Mouse (Mus musculus): ENCODE data around the gene Bahd1. TPM values are rescaled to one million over a fixed set of nuclear protein-coding genes. Genes with fewer than 3 reads are reported as not detected.
A peak's percentile ranks its signal among the peaks of the same experiment; 100 is the strongest.

Bahd1 gene
- polyA plus RNA-seq, 1 experiment from 2014 or later, result 2.8 TPM

DNA sequence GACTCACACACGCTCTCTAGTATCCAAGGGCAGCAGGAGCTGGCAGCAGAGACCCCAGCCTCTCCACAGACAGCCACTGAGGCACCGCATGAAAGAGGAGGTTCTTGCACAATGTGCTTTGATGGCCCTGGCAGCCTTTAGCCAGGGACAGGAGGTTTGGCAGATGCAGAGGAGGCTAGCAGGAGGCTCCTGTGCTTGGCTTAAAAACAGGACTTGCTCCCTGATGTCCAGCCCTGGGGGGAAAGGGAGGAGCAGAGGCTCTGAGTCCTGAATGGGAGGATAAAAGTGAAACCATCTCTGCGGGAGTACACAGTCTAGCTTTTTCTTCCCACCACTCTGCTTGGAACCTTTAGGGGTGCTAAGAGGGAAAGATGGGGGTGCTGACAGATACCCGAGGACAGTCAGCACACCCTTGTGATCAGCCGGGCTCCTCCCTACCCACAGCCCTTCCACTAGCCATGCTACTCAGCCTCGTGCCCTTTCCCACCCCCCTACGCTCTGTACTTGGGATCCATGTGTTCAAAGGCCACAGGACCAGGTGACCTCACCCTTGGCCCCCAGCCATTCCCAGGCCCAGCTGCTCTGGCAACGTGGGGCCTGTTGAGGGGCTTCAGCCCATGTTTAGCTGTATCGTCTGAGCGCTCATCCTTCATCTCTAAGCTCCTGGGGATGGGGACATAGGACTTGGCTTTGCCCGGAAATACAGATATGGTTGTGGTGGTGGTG lies 13.5 kb downstream of the Bahd1 start:
- Histone ChIP-seq H3K4me3 (ENCODE audit: low read length) (no peak overlapping the region), H3K4me1 (replicated peaks; ENCODE audit: control insufficient read depth, insufficient read depth, low read length) (peaks cover 9% of the 10 kb centered on the region), H3K4me2 (ENCODE audit: low read depth, low read length) (no peak overlapping the region), H3K27ac (ENCODE audit: low read length) (no peak overlapping the region), H3K9ac (ENCODE audit: low read length) (no peak overlapping the region), H3K9me3 (ENCODE audit: control insufficient read depth, low read length) (no peaks in the 10 kb centered on the region), H3K27me3 (ENCODE audit: control insufficient read depth, insufficient read depth, low read depth, low read length) (no peaks in the 10 kb centered on the region), H3K36me3 (ENCODE audit: control insufficient read depth, insufficient read depth, low read length) (peaks cover 3% of the 10 kb centered on the region; the same call in 1 of the 2 replicates)
- ATAC-seq (ENCODE audit: low read depth), result 0 out of 2 replicates have a peak, but pooled peaks have one; percentile 26
- WGBS, result 49% methylated on average over 11 of the region's 11 CpGs

DNA sequence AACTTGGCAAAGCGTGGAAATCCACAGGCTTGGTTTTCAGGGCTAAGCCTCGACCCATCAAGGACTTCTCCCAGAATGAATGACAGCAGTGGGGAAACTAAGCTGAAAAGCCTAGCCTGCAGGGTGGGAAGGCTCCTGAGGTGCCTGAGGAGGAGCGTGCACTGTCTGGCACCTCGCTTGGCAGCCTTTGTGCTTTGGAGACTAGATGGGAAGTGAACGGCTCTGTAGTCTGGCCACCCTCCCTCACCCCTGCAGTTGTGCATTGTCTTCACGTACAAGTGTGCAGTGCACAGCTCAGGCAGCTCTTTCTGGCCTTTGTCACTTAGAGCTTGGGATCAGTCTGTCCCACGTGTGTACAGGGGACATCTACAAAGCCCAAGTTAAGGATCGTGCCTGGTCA lies 14.5 kb downstream of the Bahd1 start:
- Histone ChIP-seq H3K9me3 (ENCODE audit: control insufficient read depth, low read length) (no peaks in the 10 kb centered on the region), H3K36me3 (ENCODE audit: control insufficient read depth, insufficient read depth, low read length) (peaks cover 3% of the 10 kb centered on the region; the same call in 1 of the 2 replicates), H3K9ac (ENCODE audit: low read length) (no peak overlapping the region), H3K27ac (ENCODE audit: low read length) (no peak overlapping the region), H3K4me1 (replicated peaks; ENCODE audit: control insufficient read depth, insufficient read depth, low read length) (peaks cover 12% of the 10 kb centered on the region), H3K27me3 (ENCODE audit: control insufficient read depth, insufficient read depth, low read depth, low read length) (no peaks in the 10 kb centered on the region), H3K4me2 (ENCODE audit: low read depth, low read length) (no peak overlapping the region), H3K4me3 (ENCODE audit: low read length) (no peak overlapping the region)
- ATAC-seq (ENCODE audit: low read depth), result no peak
- 62% methylated on average over 8 of the region's 8 CpGs for WGBS

DNA sequence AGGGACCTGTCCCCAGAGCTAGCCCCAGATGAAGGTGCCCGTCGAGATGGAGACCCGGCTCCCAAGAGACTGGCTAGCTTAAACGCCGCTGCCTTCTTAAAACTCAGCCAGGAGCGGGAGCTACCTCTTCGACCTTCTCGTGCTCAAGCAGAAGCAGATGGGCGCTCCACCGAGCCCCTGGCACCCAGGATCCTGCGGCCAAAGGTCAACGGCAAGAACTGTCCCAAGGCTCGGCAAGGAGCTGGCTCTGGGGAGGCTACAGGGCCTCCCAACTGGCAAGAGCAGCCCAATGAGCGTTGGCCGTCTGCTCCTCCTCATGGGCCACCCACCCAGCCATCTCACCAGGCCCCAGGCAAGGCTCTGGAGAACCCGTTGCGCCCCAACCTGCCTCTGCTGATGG lies 16.3 kb downstream of the Bahd1 start:
- ATAC-seq (ENCODE audit: low read depth), result no peak
- Histone ChIP-seq H3K4me2 (ENCODE audit: low read depth, low read length) (no peak overlapping the region), H3K9ac (ENCODE audit: low read length) (no peak overlapping the region), H3K4me3 (ENCODE audit: low read length) (no peak overlapping the region), H3K9me3 (ENCODE audit: control insufficient read depth, low read length) (no peaks in the 10 kb centered on the region), H3K27ac (ENCODE audit: low read length) (no peak overlapping the region), H3K4me1 (replicated peaks; ENCODE audit: control insufficient read depth, insufficient read depth, low read length) (peaks cover 12% of the 10 kb centered on the region), H3K36me3 (ENCODE audit: control insufficient read depth, insufficient read depth, low read length) (peaks cover 3% of the 10 kb centered on the region), H3K27me3 (ENCODE audit: control insufficient read depth, insufficient read depth, low read depth, low read length) (no peaks in the 10 kb centered on the region)
- 92% methylated on average over 17 of the region's 17 CpGs for WGBS

DNA sequence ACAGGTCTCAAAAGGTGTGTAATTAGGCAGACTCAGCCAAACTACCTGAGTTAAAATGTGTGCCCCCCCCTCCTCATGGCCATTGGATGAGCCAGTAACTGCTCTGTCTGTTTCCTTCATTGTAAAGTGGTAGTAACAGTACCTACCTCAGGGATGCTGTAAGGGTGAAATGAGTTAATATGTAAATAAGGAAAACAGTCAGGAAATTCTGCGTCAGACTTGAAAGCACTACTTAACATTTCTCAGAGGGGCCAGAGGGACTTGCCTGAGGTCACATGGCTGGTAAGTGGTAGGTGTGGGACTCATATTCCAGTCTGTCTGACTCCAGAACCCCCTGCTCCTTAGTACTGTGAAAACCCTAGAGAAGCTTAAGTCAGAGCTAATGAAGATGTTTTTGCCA lies 18.4 kb downstream of the Bahd1 start:
- no peaks in the 10 kb centered on the region for H3K9me3 ChIP-seq (ENCODE audit: control insufficient read depth, low read length)
- 37% methylated on average over 1 of the region's 1 CpGs for WGBS
- ATAC-seq (ENCODE audit: low read depth), result 0 out of 2 replicates have a peak, but pooled peaks have one; percentile 37
- peak overlapping the region; percentile 16 for H3K27ac ChIP-seq (ENCODE audit: low read length)
- H3K9ac ChIP-seq (ENCODE audit: low read length), result no peak overlapping the region
- H3K4me2 ChIP-seq (ENCODE audit: low read depth, low read length), result no peak overlapping the region
- peaks cover 12% of the 10 kb centered on the region for H3K4me1 ChIP-seq (replicated peaks; ENCODE audit: control insufficient read depth, insufficient read depth, low read length)
- no peaks in the 10 kb centered on the region for H3K27me3 ChIP-seq (ENCODE audit: control insufficient read depth, insufficient read depth, low read depth, low read length)
- H3K4me3 ChIP-seq (ENCODE audit: low read length), result no peak overlapping the region
- peaks cover 3% of the 10 kb centered on the region for H3K36me3 ChIP-seq (ENCODE audit: control insufficient read depth, insufficient read depth, low read length)

DNA sequence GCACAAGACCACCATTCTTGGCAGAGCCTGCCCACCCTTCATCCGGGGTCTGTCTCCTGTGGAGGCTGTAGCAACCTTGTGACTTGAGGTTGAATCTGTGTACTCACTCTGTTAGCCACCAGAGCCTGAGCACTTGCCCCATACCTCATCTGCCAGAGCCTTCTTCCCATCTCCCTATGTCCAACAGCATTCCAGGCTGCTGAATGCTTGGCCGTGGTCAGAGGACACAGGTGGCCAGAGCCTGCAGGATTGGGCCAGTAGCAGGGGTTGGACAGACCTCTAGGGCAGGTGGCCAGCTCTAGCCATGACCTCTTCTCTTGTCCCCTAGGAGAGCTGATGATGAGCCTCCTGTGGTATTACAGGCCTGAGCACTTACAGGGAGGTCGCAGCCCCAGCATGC lies 20.3 kb downstream of the Bahd1 start:
- H3K27me3 ChIP-seq (ENCODE audit: control insufficient read depth, insufficient read depth, low read depth, low read length), result no peaks in the 10 kb centered on the region
- 75% methylated on average over 3 of the region's 3 CpGs for WGBS
- H3K36me3 ChIP-seq (ENCODE audit: control insufficient read depth, insufficient read depth, low read length), result peaks cover 5% of the 10 kb centered on the region
- no peak overlapping the region for H3K4me2 ChIP-seq (ENCODE audit: low read depth, low read length)
- no peak overlapping the region for H3K9ac ChIP-seq (ENCODE audit: low read length)
- ATAC-seq (ENCODE audit: low read depth), result no peak
- no peak overlapping the region for H3K27ac ChIP-seq (ENCODE audit: low read length)
- H3K9me3 ChIP-seq (ENCODE audit: control insufficient read depth, low read length), result no peaks in the 10 kb centered on the region
- peaks cover 12% of the 10 kb centered on the region for H3K4me1 ChIP-seq (replicated peaks; ENCODE audit: control insufficient read depth, insufficient read depth, low read length)
- no peak overlapping the region for H3K4me3 ChIP-seq (ENCODE audit: low read length)

DNA sequence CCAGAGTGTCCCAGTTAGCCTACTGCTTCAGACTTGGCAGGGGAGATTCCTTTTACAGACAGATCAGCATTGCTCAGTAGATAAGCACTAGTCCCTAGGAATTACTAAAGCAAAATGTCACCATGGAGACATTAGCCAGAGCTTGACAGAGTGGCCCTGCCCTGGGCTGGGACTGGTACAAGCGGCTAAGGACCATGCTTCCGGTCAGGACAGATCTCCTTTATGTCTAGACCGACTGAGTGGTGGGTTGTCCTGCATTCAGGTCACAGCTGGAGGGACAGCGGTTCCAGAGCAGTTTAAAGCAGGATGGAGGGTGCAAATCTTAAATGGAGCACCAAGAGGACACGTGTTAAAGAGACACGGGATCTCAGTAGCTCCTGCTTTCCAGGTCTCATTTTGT lies 25.8 kb downstream of the Bahd1 start:
- Histone ChIP-seq H3K27me3 (ENCODE audit: control insufficient read depth, insufficient read depth, low read depth, low read length) (no peaks in the 10 kb centered on the region), H3K36me3 (ENCODE audit: control insufficient read depth, insufficient read depth, low read length) (peaks cover 2% of the 10 kb centered on the region; the same call in 1 of the 2 replicates), H3K4me3 (ENCODE audit: low read length) (peak overlapping the region; percentile 86), H3K27ac (ENCODE audit: low read length) (peak overlapping the region; percentile 72), H3K9me3 (ENCODE audit: control insufficient read depth, low read length) (no peaks in the 10 kb centered on the region), H3K9ac (ENCODE audit: low read length) (peak overlapping the region; percentile 93), H3K4me2 (ENCODE audit: low read depth, low read length) (peak overlapping the region; percentile 85), H3K4me1 (replicated peaks; ENCODE audit: control insufficient read depth, insufficient read depth, low read length) (peaks cover 18% of the 10 kb centered on the region)
- WGBS, result 2% methylated on average over 6 of the region's 6 CpGs
- ATAC-seq (ENCODE audit: low read depth), result peak; percentile 58

DNA sequence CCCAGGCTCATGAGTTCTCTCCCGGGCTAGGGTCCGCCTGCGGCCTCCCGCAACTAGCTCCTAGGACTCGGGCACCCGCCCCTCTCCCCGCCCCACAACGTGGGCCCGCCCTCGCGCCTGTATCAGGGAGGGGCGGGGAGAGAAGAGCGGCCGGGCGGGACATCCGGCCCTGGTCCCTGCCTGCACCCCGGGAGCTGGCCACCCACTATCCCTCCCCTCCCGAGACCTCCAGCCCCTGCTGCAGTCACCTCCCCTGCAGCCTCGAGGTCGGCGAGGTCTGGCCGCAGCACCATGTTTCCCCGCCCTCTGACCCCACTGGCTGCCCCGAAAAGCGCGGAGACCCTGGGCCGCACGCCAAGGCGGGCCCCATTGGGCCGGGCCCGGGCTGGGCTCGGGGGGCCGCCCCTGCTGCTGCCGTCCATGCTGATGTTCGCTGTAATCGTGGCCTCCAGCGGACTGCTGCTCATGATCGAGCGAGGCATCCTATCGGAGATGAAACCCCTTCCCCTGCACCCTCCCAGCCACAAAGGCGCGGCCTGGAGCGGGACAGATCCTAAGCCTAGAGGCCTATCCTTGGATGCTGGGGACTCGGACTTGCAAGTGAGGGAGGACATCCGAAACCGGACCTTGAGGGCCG lies 26.3 kb downstream of the Bahd1 start, which contains the start of gene Chst14:
Chst14 (plus strand) TSS at position 136 of the 637 bp plus-strand sequence.
- peaks cover 2% of the 10 kb centered on the region; the same call in 1 of the 2 replicates for H3K36me3 ChIP-seq (ENCODE audit: control insufficient read depth, insufficient read depth, low read length)
- H3K4me2 ChIP-seq (ENCODE audit: low read depth, low read length), result peak within 1 kb of the TSS; percentile 85
- peak within 1 kb of the TSS; percentile 93 for H3K9ac ChIP-seq (ENCODE audit: low read length)
- no peaks in the 10 kb centered on the region for H3K9me3 ChIP-seq (ENCODE audit: control insufficient read depth, low read length)
- WGBS, result 0% methylated on average over 46 of the region's 47 CpGs
- peak within 1 kb of the TSS; percentile 86 for H3K4me3 ChIP-seq (ENCODE audit: low read length)
- no peaks in the 10 kb centered on the region for H3K27me3 ChIP-seq (ENCODE audit: control insufficient read depth, insufficient read depth, low read depth, low read length)
- peak within 1 kb of the TSS; percentile 72 for H3K27ac ChIP-seq (ENCODE audit: low read length)
- peak; percentile 97 for ATAC-seq (ENCODE audit: low read depth)
- H3K4me1 ChIP-seq (replicated peaks; ENCODE audit: control insufficient read depth, insufficient read depth, low read length), result peaks cover 18% of the 10 kb centered on the region

DNA sequence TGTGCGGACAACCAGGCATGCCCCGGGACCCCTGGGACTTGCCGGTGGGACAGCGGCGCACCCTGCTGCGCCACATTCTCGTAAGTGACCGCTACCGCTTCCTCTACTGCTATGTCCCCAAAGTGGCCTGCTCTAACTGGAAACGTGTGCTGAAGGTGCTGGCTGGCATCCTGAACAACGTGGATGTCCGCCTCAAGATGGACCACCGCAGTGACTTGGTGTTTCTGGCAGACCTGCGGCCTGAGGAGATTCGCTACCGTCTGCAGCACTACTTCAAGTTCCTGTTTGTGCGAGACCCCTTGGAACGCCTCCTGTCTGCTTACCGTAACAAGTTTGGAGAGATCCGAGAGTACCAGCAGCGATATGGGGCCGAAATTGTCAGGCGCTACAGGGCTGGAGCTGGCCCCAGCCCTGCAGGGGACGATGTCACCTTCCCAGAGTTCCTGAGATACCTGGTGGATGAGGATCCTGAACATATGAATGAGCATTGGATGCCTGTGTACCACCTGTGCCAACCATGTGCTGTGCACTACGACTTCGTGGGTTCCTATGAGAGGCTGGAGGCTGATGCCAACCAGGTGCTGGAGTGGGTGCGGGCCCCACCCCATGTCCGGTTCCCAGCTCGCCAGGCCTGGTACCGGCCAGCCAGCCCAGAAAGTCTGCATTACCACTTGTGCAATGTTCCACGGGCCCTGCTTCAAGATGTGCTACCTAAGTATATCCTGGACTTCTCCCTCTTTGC lies 27.0 kb downstream of the Bahd1 start:
- Histone ChIP-seq H3K4me2 (ENCODE audit: low read depth, low read length) (peak overlapping the region; percentile 85), H3K27me3 (ENCODE audit: control insufficient read depth, insufficient read depth, low read depth, low read length) (no peaks in the 10 kb centered on the region), H3K27ac (ENCODE audit: low read length) (peak overlapping the region; percentile 72), H3K4me3 (ENCODE audit: low read length) (peak overlapping the region; percentile 86), H3K9ac (ENCODE audit: low read length) (peak overlapping the region; percentile 93), H3K36me3 (ENCODE audit: control insufficient read depth, insufficient read depth, low read length) (0 out of 2 replicates have a peak, but pooled peaks cover 2% of the 10 kb centered on the region), H3K9me3 (ENCODE audit: control insufficient read depth, low read length) (no peaks in the 10 kb centered on the region), H3K4me1 (replicated peaks; ENCODE audit: control insufficient read depth, insufficient read depth, low read length) (peaks cover 18% of the 10 kb centered on the region)
- peak; percentile 2; the same call in 1 of the 2 replicates for ATAC-seq (ENCODE audit: low read depth)
- WGBS, result 25% methylated on average over 31 of the region's 31 CpGs

DNA sequence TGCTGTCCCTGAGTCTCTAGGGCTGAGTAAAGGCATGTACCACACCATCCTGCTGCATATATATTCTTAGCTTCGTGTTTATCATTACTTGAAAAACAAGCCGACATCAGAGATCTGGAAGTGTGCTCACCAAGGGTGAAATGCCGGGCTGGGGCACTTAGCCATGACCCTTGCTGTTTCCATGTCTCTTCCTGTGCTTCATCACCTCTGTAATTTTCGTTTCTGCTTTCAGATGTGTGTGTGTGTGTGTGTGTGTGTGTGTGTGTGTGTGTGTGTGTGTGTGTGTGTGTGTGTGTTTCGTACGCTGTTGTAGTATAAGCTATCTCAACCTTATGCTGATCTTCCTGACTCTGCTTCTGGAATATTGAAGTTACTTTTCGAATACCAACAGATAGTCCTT lies 41.2 kb downstream of the Bahd1 start:
- Histone ChIP-seq H3K27me3 (ENCODE audit: control insufficient read depth, insufficient read depth, low read depth, low read length) (no peaks in the 10 kb centered on the region), H3K9me3 (ENCODE audit: control insufficient read depth, low read length) (no peaks in the 10 kb centered on the region), H3K4me2 (ENCODE audit: low read depth, low read length) (no peak overlapping the region), H3K36me3 (ENCODE audit: control insufficient read depth, insufficient read depth, low read length) (no peaks in the 10 kb centered on the region), H3K27ac (ENCODE audit: low read length) (no peak overlapping the region), H3K9ac (ENCODE audit: low read length) (no peak overlapping the region), H3K4me3 (ENCODE audit: low read length) (no peak overlapping the region), H3K4me1 (replicated peaks; ENCODE audit: control insufficient read depth, insufficient read depth, low read length) (no peaks in the 10 kb centered on the region)
- WGBS, result 56% methylated on average over 7 of the region's 7 CpGs
- no peak for ATAC-seq (ENCODE audit: low read depth)
